In the genomic region with DNA sequence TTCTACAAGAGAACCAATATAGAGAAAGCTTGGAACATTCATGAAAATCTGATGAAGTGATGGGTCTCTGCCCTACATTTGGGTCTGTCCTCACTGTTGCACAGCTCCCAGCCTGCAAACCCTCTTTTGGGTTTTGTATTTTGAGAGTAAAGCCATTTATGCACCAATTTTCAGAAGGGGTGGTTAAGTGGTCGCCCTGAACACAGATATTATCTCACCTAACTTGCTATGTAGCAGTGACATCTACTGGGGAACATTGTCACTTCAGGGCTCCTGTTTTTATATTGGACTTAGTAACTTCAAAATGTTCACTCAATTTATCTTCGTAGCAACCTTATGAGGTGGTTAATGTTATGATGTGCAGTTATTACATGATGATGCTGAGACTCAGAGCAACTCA, we compare ENCODE assay signal across 9 mouse cellular contexts.
DNase-seq lines count a peak whose midpoint lies in the region; ATAC-seq and TF ChIP-seq lines count a peak whose summit lies in the region.
"Had no signal": no experiment of that assay in that cellular context is flagged by ENCODE, and none has a peak within 500 bp of the region (broad histone marks: within the 10 kb centered on the region; RNA-seq: fewer than 3 reads in every experiment).

No protein-coding gene starts in this region.

- no peak overlapping the region for H3K4me3 ChIP-seq in heart, postnatal 0 days (ENCODE audit: low read depth, low read length)
- no peak overlapping the region for H3K4me3 ChIP-seq in kidney, embryonic 15.5 days (replicated peaks)

- H3K9ac ChIP-seq in heart, postnatal 0 days (replicated peaks; ENCODE audit: low read depth, low read length), result no peak overlapping the region
- no peak overlapping the region for H3K9ac ChIP-seq in kidney, embryonic 15.5 days
- H3K9ac ChIP-seq: liver, embryonic 14.5 days had no signal

- DNase-seq in heart, postnatal 0 days (ENCODE audit: low spot score), result peak; percentile 24
- DNase-seq in heart, adult 11 months, result no peak
- DNase-seq in right cerebral cortex, adult 2 months (ENCODE audit: low spot score in 2 of 2), result peak; percentile 41 to 57
- no peak for DNase-seq in right cerebral cortex, postnatal 25 days
- DNase-seq in thymus, adult 18-20 months, result no peak
- no peak for DNase-seq in testis, postnatal 10 days (ENCODE audit: low spot score)

- TF ChIP-seq CTCF in heart, postnatal 0 days (IDR thresholded peaks at IDR 0.05; ENCODE audit: low read depth), result peak; percentile 62

- H3K4me2 ChIP-seq in heart, postnatal 0 days (ENCODE audit: low read depth, low read length), result no peak overlapping the region
- no peak overlapping the region for H3K4me2 ChIP-seq in kidney, embryonic 15.5 days

- H3K9me3 ChIP-seq in heart, postnatal 0 days (replicated peaks; ENCODE audit: control insufficient read depth, low read length), result no peaks in the 10 kb centered on the region
- no peaks in the 10 kb centered on the region for H3K9me3 ChIP-seq in kidney, embryonic 15.5 days (replicated peaks)

- H3K4me1 ChIP-seq in heart, postnatal 0 days (ENCODE audit: control insufficient read depth, insufficient read depth), result no peaks in the 10 kb centered on the region
- H3K4me1 ChIP-seq in kidney, embryonic 15.5 days, result no peaks in the 10 kb centered on the region

- no peaks in the 10 kb centered on the region for H3K27me3 ChIP-seq in heart, postnatal 0 days (ENCODE audit: control insufficient read depth, insufficient read depth, low read length)
- no peaks in the 10 kb centered on the region for H3K27me3 ChIP-seq in kidney, embryonic 15.5 days

- WGBS in heart, postnatal 0 days, result 38% methylated on average over 2 of the region's 2 CpGs
- 42% methylated on average over 2 of the region's 2 CpGs for WGBS in kidney, embryonic 15.5 days

- H3K36me3 ChIP-seq in heart, postnatal 0 days (replicated peaks; ENCODE audit: control insufficient read depth, insufficient read depth, low read length), result no peaks in the 10 kb centered on the region
- H3K36me3 ChIP-seq in kidney, embryonic 15.5 days, result no peaks in the 10 kb centered on the region

- TF ChIP-seq EP300 in heart, postnatal 0 days (IDR thresholded peaks at IDR 0.05; ENCODE audit: low read depth), result no peak

- ATAC-seq in heart, postnatal 0 days (ENCODE audit: insufficient read depth, low read depth), result no peak
- ATAC-seq in kidney, embryonic 15.5 days (replicated peaks; ENCODE audit: low FRiP score), result peak; percentile 54; the same call in 1 of the 2 replicates
- ATAC-seq in megakaryocyte, adult 5-6 weeks (ENCODE audit: poor library complexity, severe bottlenecking), result no peak

- no peak overlapping the region for H3K27ac ChIP-seq in heart, postnatal 0 days (ENCODE audit: low read depth)
- peak overlapping the region; percentile 61 for H3K27ac ChIP-seq in kidney, embryonic 15.5 days
- H3K27ac ChIP-seq: liver, embryonic 14.5 days had no signal

Comparison
In these comparisons a context has a peak if more than half of its experiments do, and no peak if none do; other contexts are left out.
1. DNase-seq: peak in heart, postnatal 0 days (single experiment) and right cerebral cortex, adult 2 months (2 of 2); none in heart, adult 11 months (single experiment), right cerebral cortex, postnatal 25 days (single experiment), thymus, adult 18-20 months (0 of 2) and testis, postnatal 10 days (single experiment).